Mouse (Mus musculus) olfactory bulb, adult 2 months (tissue): ENCODE measurements around the gene Slit3.

Source experiments
- CTCF ChIP-seq: fragments of 200-500 bp; IDR thresholded peaks from 2 replicates; pipeline ENCODE4 v1.5.1; 2012; ENCODE audit warnings: low read depth, mild to moderate bottlenecking, low read length, moderate library complexity; ENCODE audit not compliant: insufficient read depth
- POLR2A ChIP-seq: fragments of 200-500 bp; IDR thresholded peaks from 2 replicates; pipeline ENCODE4 v1.6.1; 2012; ENCODE audit warnings: mild to moderate bottlenecking, low read depth, low read length, moderate library complexity; ENCODE audit not compliant: insufficient read depth

DNA sequence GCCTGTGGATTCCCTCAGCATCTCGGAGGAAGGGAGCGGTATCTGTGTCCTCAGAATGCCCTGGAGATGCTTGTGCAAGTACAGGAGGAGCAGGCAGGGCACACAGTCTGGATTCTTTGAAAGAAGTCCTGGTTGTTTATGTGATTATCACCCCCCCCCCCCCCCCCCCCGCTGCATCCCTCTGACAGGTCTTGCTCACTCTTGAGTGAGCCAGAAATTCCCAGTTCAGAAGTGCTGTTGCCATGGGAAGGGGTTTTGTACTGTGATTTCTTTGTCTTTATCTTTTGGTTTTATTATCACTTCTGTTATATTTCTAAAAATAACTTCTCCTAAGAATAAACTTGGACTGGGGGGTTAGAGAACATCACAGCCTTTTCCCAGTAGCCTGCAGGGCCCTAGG lies 199.5 kb downstream of the Slit3 start:
- no peak for TF ChIP-seq POLR2A
- TF ChIP-seq CTCF: no peak
